Mouse (Mus musculus) hindbrain, embryonic 15.5 days (tissue): ENCODE results near the gene Tecta. TPM values are rescaled to one million over a fixed set of nuclear protein-coding genes. Genes with fewer than 3 reads are reported as not detected.

Source experiments
- ATAC-seq: fragments of 200-750 bp; cut with Nextera tagmentation; 2 replicates; pipeline ENCODE4 v1.8.0; 2017; ENCODE audit warnings: low read depth, moderate number of reproducible peaks, moderate TSS enrichment; ENCODE audit not compliant: low FRiP score
- H3K27ac ChIP-seq: fragments of 300-500 bp; sonication (generic); replicated peaks from 2 replicates; pipeline ENCODE4 v1.5.1; 2015; ENCODE audit warnings: mild to moderate bottlenecking, inconsistent platforms
- H3K27me3 ChIP-seq: fragments of 300-500 bp; sonication (generic); 2 replicates; pipeline ENCODE4 v1.6.1; 2015; ENCODE audit warnings: control low read depth, inconsistent platforms
- H3K36me3 ChIP-seq: fragments of 300-500 bp; sonication (generic); 2 replicates; pipeline ENCODE4 v1.6.1; 2015; ENCODE audit warnings: control low read depth, inconsistent platforms
- H3K4me1 ChIP-seq: fragments of 300-500 bp; sonication (generic); replicated peaks from 2 replicates; pipeline ENCODE4 v1.6.1; 2015; ENCODE audit warnings: control low read depth, inconsistent platforms
- H3K4me2 ChIP-seq: fragments of 300-500 bp; sonication (generic); 2 replicates; pipeline ENCODE4 v1.6.1; 2015; ENCODE audit warnings: moderate library complexity, mild to moderate bottlenecking, inconsistent platforms
- H3K4me3 ChIP-seq: fragments of 300-500 bp; sonication (generic); 2 replicates; pipeline ENCODE4 v1.5.1; 2015; ENCODE audit warnings: mild to moderate bottlenecking, inconsistent platforms
- H3K9ac ChIP-seq: fragments of 300-500 bp; sonication (generic); 2 replicates; pipeline ENCODE4 v1.6.1; 2015; ENCODE audit warnings: inconsistent platforms
- H3K9me3 ChIP-seq: fragments of 300-500 bp; sonication (generic); 2 replicates; pipeline ENCODE4 v1.6.1; 2016; ENCODE audit warnings: control low read depth, inconsistent platforms
- WGBS: fragments of 180-500 bp; shearing (Covaris S2); methylation state at CpG from one replicate; pipeline ENCODE4 v1.1.7; 2015; 5-methylcytosine and 5-hydroxymethylcytosine counted together
- polyA plus RNA-seq: library from polyadenylated mRNA; unstranded; fragments of >200 nt; fragmentation: Nextera tagmentation; extraction: Ambion mirVana; gene quantifications from 2 replicates; pipeline ENCODE4 v1.2.1, GENCODE M21; 2015

Gene Tecta
- polyA plus RNA-seq, 1 experiment from 2014 or later: 0.36 TPM

GRCm38 (mm10) chr9:42417352-42417952 is 17.7 kb upstream of the Tecta start:
- H3K36me3 ChIP-seq: peaks cover 21% of the 10 kb centered on the region
- no peak for ATAC-seq
- H3K9me3 ChIP-seq: no peaks in the 10 kb centered on the region
- H3K27me3 ChIP-seq: no peaks in the 10 kb centered on the region
- 87% methylated on average over 12 of the region's 12 CpGs for WGBS
- peaks cover 8% of the 10 kb centered on the region; the same call in 1 of the 2 replicates for H3K4me1 ChIP-seq
- no peak overlapping the region for H3K4me2 ChIP-seq
- H3K27ac ChIP-seq: no peak overlapping the region
- no peak overlapping the region for H3K4me3 ChIP-seq
- H3K9ac ChIP-seq: no peak overlapping the region

DNA sequence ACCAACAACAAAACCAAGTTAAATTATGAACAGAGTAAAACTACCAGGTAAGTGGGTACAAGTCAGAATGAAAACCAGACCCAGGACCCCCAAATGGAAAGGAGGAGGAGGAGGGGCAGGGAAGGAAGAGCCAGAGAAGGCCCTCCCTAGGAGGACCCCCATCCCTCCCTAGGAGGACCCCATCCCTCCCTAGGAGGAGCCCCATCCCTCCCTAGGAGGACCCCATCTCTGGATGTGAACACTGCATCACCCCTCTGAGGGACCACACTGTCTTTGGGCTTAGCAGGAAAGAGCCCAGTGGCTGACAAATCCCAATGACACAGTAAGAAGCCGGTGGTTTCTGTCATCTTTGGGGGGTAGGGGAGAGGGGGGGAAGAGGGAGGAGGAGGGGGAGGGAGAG is 15.5 kb upstream of the Tecta start:
- Histone ChIP-seq H3K4me2 (no peak overlapping the region), H3K9ac (no peak overlapping the region), H3K27me3 (no peaks in the 10 kb centered on the region), H3K9me3 (no peaks in the 10 kb centered on the region), H3K27ac (no peak overlapping the region), H3K4me3 (no peak overlapping the region), H3K36me3 (peaks cover 15% of the 10 kb centered on the region), H3K4me1 (peaks cover 8% of the 10 kb centered on the region; the same call in 1 of the 2 replicates)
- 0 out of 2 replicates have a peak, but pooled peaks have one; percentile 30 for ATAC-seq
- WGBS: 7% methylated on average over 1 of the region's 1 CpGs

GRCm38 (mm10) chr9:42413345-42413744 is 13.6 kb upstream of the Tecta start:
- no peak overlapping the region for H3K4me2 ChIP-seq
- no peaks in the 10 kb centered on the region for H3K27me3 ChIP-seq
- H3K27ac ChIP-seq: 0 out of 2 replicates have a peak overlapping the region, but pooled peaks have one; percentile 0
- H3K9ac ChIP-seq: no peak overlapping the region
- 58% methylated on average over 12 of the region's 12 CpGs for WGBS
- H3K9me3 ChIP-seq: no peaks in the 10 kb centered on the region
- H3K4me1 ChIP-seq: peaks cover 8% of the 10 kb centered on the region; the same call in 1 of the 2 replicates
- H3K36me3 ChIP-seq: peaks cover 15% of the 10 kb centered on the region
- ATAC-seq: no peak
- H3K4me3 ChIP-seq: no peak overlapping the region

GRCm38 (mm10) chr9:42411296-42411695 is 11.6 kb upstream of the Tecta start:
- Histone ChIP-seq H3K4me1 (peaks cover 8% of the 10 kb centered on the region; the same call in 1 of the 2 replicates), H3K27me3 (no peaks in the 10 kb centered on the region), H3K36me3 (peaks cover 12% of the 10 kb centered on the region; the same call in 1 of the 2 replicates), H3K4me2 (no peak overlapping the region), H3K4me3 (no peak overlapping the region), H3K9ac (no peak overlapping the region), H3K9me3 (no peaks in the 10 kb centered on the region), H3K27ac (no peak overlapping the region)
- ATAC-seq: no peak
- WGBS: 86% methylated on average over 6 of the region's 6 CpGs

DNA sequence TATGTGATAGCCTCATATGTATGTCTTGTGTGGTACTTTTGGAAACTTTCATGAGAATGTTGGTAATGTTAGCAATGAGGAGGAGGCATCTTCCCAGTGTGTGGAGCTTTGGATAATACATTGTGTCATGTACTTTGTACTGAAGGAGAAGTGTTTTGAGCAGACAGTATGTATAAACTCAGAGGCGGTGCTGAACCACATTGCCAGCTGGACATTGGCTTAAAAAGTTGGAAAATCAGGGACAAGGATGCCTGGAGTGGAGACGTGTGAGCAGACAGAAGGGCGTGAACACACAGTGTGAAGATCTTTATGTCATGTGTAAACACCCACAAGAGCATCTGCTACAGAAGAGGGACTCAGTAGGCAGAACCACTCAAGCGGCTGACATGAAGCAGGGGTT is 6.0 kb upstream of the Tecta start:
- Histone ChIP-seq H3K9me3 (no peaks in the 10 kb centered on the region), H3K27me3 (no peaks in the 10 kb centered on the region), H3K4me2 (no peak overlapping the region), H3K9ac (no peak overlapping the region), H3K4me3 (no peak overlapping the region), H3K4me1 (no peaks in the 10 kb centered on the region; the same call in 1 of the 2 replicates), H3K36me3 (no peaks in the 10 kb centered on the region), H3K27ac (no peak overlapping the region)
- ATAC-seq: no peak
- 79% methylated on average over 4 of the region's 4 CpGs for WGBS

DNA sequence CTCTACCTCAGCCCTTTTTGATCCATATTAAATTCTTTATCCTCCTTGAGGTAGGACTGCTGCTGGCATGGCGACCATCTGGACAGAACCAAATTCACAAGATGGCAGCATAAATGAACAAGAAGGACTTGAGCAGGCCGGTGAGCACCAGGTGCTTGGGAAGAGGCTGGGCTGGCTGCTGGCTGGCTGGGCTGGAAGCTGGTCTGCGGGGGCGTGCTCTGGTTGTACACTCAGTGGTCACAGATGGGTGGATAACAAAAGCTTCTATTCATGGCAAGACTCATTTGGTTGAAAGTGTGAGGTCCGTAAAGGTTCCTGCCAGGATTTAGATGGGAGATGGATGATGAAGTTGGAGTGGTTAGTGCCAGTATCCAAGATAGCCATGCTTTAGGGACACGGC is 1.8 kb upstream of the Tecta start:
- Histone ChIP-seq H3K4me1 (peaks cover 5% of the 10 kb centered on the region), H3K27ac (no peak overlapping the region), H3K36me3 (no peaks in the 10 kb centered on the region), H3K4me3 (no peak overlapping the region), H3K9me3 (no peaks in the 10 kb centered on the region), H3K9ac (no peak overlapping the region), H3K27me3 (no peaks in the 10 kb centered on the region), H3K4me2 (no peak overlapping the region)
- ATAC-seq: no peak; the same call in 1 of the 2 replicates
- WGBS: 57% methylated on average over 6 of the region's 6 CpGs

DNA sequence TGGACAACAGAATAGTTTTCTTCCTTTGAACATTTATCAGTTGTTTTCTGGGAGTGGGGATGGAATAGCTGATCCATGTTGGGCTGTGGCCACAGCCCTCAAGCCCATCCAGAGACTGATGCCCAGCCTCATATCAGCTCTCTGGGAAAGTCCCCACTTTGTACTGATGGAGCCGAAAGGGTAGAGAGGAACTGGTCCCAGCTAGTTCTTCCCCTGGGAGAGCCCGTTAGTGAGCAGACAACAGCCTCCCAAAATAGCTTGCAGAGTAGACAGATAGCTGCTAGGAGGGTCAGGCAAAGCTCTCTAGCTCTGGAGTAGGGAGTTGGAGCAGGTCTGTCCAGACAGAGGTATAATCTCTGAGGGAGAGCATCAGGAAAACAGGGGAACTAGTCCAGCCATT is 3.6 kb downstream of the Tecta start:
- no peak for ATAC-seq

DNA sequence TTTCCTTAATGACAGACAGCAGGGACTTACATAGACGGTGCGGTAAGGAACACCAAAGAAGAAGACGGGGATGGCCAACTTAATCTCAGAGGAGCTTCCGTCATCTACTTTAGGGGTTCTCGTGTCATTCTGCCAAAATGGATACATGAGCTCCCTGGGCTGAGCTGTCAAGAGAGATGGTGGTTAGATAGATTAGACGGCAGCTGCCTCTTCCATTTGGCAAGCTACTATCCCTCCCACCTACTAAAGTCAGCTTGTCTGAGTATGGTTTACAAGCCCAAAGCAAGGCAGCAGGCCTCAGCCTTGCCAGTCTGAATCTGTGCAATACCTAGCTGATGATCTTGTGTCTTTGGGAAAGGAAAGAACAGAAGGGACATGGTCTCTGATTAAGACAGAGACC is 4.8 kb downstream of the Tecta start:
- Histone ChIP-seq H3K4me3 (no peak overlapping the region), H3K4me2 (no peak overlapping the region), H3K9ac (no peak overlapping the region), H3K27ac (no peak overlapping the region), H3K9me3 (no peaks in the 10 kb centered on the region), H3K4me1 (peaks cover 13% of the 10 kb centered on the region), H3K36me3 (no peaks in the 10 kb centered on the region), H3K27me3 (no peaks in the 10 kb centered on the region)
- ATAC-seq: no peak
- 72% methylated on average over 6 of the region's 6 CpGs for WGBS

More for the DNA sequence above, 3.6 kb downstream of the Tecta start:
- no peak overlapping the region for H3K27ac ChIP-seq
- H3K4me2 ChIP-seq: no peak overlapping the region
- peaks cover 12% of the 10 kb centered on the region; the same call in 1 of the 2 replicates for H3K4me1 ChIP-seq
- no peak overlapping the region for H3K4me3 ChIP-seq
- no peak overlapping the region for H3K9ac ChIP-seq
- WGBS: 78% methylated on average over 2 of the region's 2 CpGs
- H3K36me3 ChIP-seq: no peaks in the 10 kb centered on the region
- H3K27me3 ChIP-seq: no peaks in the 10 kb centered on the region
- H3K9me3 ChIP-seq: no peaks in the 10 kb centered on the region

GRCm38 (mm10) chr9:42394321-42394720 is 5.4 kb downstream of the Tecta start:
- Histone ChIP-seq H3K27ac (no peak overlapping the region), H3K27me3 (no peaks in the 10 kb centered on the region), H3K4me1 (peaks cover 12% of the 10 kb centered on the region), H3K9ac (no peak overlapping the region), H3K36me3 (no peaks in the 10 kb centered on the region), H3K9me3 (no peaks in the 10 kb centered on the region), H3K4me3 (no peak overlapping the region), H3K4me2 (no peak overlapping the region)
- ATAC-seq: no peak
- WGBS: 78% methylated on average over 8 of the region's 8 CpGs

GRCm38 (mm10) chr9:42392927-42393326 is 6.8 kb downstream of the Tecta start:
- H3K27me3 ChIP-seq: no peaks in the 10 kb centered on the region
- peaks cover 8% of the 10 kb centered on the region for H3K4me1 ChIP-seq
- no peak overlapping the region for H3K9ac ChIP-seq
- WGBS: 73% methylated on average over 6 of the region's 6 CpGs
- no peaks in the 10 kb centered on the region for H3K9me3 ChIP-seq
- no peaks in the 10 kb centered on the region for H3K36me3 ChIP-seq
- no peak overlapping the region for H3K27ac ChIP-seq
- H3K4me3 ChIP-seq: no peak overlapping the region
- H3K4me2 ChIP-seq: no peak overlapping the region
- ATAC-seq: no peak

DNA sequence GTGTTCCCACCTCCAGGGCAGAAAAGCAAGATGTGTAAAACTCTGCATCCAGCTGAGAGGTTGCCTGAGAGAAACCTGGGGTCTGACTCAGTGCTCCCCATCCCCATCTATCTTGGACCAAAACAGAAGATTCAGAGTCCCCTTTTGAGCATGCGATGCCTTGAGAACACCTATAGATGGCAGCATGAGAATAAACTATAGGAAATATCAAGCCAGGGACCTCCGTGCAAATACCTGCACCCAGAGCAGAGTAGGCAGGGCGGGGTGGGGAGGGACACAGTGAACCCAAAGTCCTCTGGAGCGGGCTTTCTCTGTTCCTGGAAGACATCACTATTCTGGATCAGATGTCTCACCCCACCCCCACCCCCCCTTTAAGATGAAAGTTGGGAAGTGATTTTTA is 11.2 kb downstream of the Tecta start:
- no peaks in the 10 kb centered on the region for H3K27me3 ChIP-seq
- WGBS: 53% methylated on average over 4 of the region's 4 CpGs
- H3K9me3 ChIP-seq: no peaks in the 10 kb centered on the region
- no peak overlapping the region for H3K4me2 ChIP-seq
- no peak overlapping the region for H3K4me3 ChIP-seq
- H3K27ac ChIP-seq: no peak overlapping the region
- no peaks in the 10 kb centered on the region for H3K36me3 ChIP-seq
- H3K9ac ChIP-seq: no peak overlapping the region
- peak; percentile 56; the same call in 1 of the 2 replicates for ATAC-seq
- H3K4me1 ChIP-seq: peaks cover 16% of the 10 kb centered on the region

- Histone ChIP-seq H3K9me3 (no peaks in the 10 kb centered on the region), H3K4me2 (no peak overlapping the region), H3K4me3 (no peak overlapping the region), H3K27ac (no peak overlapping the region), H3K9ac (no peak overlapping the region), H3K4me1 (peaks cover 19% of the 10 kb centered on the region), H3K27me3 (no peaks in the 10 kb centered on the region), H3K36me3 (no peaks in the 10 kb centered on the region)
- WGBS: 71% methylated on average over 8 of the region's 8 CpGs
- ATAC-seq: no peak
Observed at GRCm38 (mm10) chr9:42387038-42387437, 12.7 kb downstream of the Tecta start.

GRCm38 (mm10) chr9:42385656-42386055 is 14.1 kb downstream of the Tecta start:
- Histone ChIP-seq H3K9me3 (no peaks in the 10 kb centered on the region), H3K9ac (no peak overlapping the region), H3K36me3 (no peaks in the 10 kb centered on the region), H3K27ac (no peak overlapping the region), H3K4me1 (peaks cover 11% of the 10 kb centered on the region), H3K4me2 (no peak overlapping the region), H3K4me3 (no peak overlapping the region), H3K27me3 (no peaks in the 10 kb centered on the region)
- WGBS: 75% methylated on average over 13 of the region's 13 CpGs
- no peak for ATAC-seq
